Mouse (Mus musculus): ENCODE measurements around the gene Calcb.
A peak's percentile ranks its signal among the peaks of the same experiment; 100 is the strongest.

The Calcb gene

GRCm38 (mm10) chr7:114753471-114753870 lies 35.0 kb downstream of the Calcb start:
- DNase-seq (ENCODE audit: low spot score): peak; percentile 31

- DNase-seq (ENCODE audit: low spot score): no peak
Observed at GRCm38 (mm10) chr7:114754196-114754595, 35.8 kb downstream of the Calcb start.

- DNase-seq (ENCODE audit: low spot score): no peak
Observed at GRCm38 (mm10) chr7:114754626-114755025, 36.2 kb downstream of the Calcb start.

- no peak for DNase-seq (ENCODE audit: low spot score)
Observed at GRCm38 (mm10) chr7:114762660-114763059, 44.2 kb downstream of the Calcb start.

GRCm38 (mm10) chr7:114765273-114765672 lies 46.8 kb downstream of the Calcb start:
- no peak for DNase-seq (ENCODE audit: low spot score)

- no peak for DNase-seq (ENCODE audit: low spot score)
Observed at GRCm38 (mm10) chr7:114766523-114766922, 48.1 kb downstream of the Calcb start.

- DNase-seq (ENCODE audit: low spot score): no peak
Observed at GRCm38 (mm10) chr7:114768516-114768915, 50.1 kb downstream of the Calcb start.

- no peak for DNase-seq (ENCODE audit: low spot score)
Observed at GRCm38 (mm10) chr7:114769041-114769440, 50.6 kb downstream of the Calcb start.

GRCm38 (mm10) chr7:114770586-114770985 lies 52.1 kb downstream of the Calcb start:
- DNase-seq (ENCODE audit: low spot score): no peak

- no peak for DNase-seq (ENCODE audit: low spot score)
Observed at GRCm38 (mm10) chr7:114771801-114772200, 53.4 kb downstream of the Calcb start.
